Mouse (Mus musculus): ENCODE measurements at regions not wholly inside any gene's neighbourhood (a gene's known extent, or its start where the extent isn't known, plus 50 kb on each side); places are given as distances from the start of the nearest gene placed in this dataset.

- peak; percentile 74 to 92 for DNase-seq (ENCODE audit: low spot score in 2 of 2)
- TF ChIP-seq CTCF (conservative IDR thresholded peaks at IDR 0.05), result no peak
- Histone ChIP-seq H3K27ac (peak overlapping the region; percentile 76), H3K4me3 (no peak overlapping the region)
Measured at GRCm38 (mm10) chr9:101445764-101446163, 194.2 kb upstream of the Ppp2r3a start.

- DNase-seq (ENCODE audit: low spot score in 2 of 2), result no peak
- no peak for TF ChIP-seq CTCF (conservative IDR thresholded peaks at IDR 0.05)
- Histone ChIP-seq H3K27ac (peak overlapping the region; percentile 69), H3K4me3 (no peak overlapping the region)
Measured at GRCm38 (mm10) chr9:101445293-101445692, 193.7 kb upstream of the Ppp2r3a start.

GRCm38 (mm10) chr9:101439856-101440255, 188.3 kb upstream of the Ppp2r3a start:
- Histone ChIP-seq H3K4me3 (no peak overlapping the region), H3K27ac (no peak overlapping the region)
- no peak for DNase-seq (ENCODE audit: low spot score in 2 of 2)
- TF ChIP-seq CTCF (conservative IDR thresholded peaks at IDR 0.05), result no peak

- no peak for TF ChIP-seq CTCF (conservative IDR thresholded peaks at IDR 0.05)
Measured at GRCm38 (mm10) chr9:101438564-101439180, 187.1 kb upstream of the Ppp2r3a start.

GRCm38 (mm10) chr9:101424974-101425670, 173.5 kb upstream of the Ppp2r3a start:
- no peak overlapping the region for H3K27ac ChIP-seq
- no peak for DNase-seq (ENCODE audit: low spot score in 2 of 2)
- H3K4me3 ChIP-seq, result no peak overlapping the region
- no peak for TF ChIP-seq CTCF (conservative IDR thresholded peaks at IDR 0.05)

More at GRCm38 (mm10) chr9:101438564-101439180, 187.1 kb upstream of the Ppp2r3a start:
- no peak overlapping the region for H3K4me3 ChIP-seq
- H3K27ac ChIP-seq, result no peak overlapping the region
- no peak for DNase-seq (ENCODE audit: low spot score in 2 of 2)

GRCm38 (mm10) chr9:101423041-101423440, 171.4 kb upstream of the Ppp2r3a start:
- H3K4me3 ChIP-seq, result no peak overlapping the region
- peak in 1 of 2 experiments; percentile 17 for DNase-seq (ENCODE audit: low spot score in 2 of 2)
- no peak overlapping the region for H3K27ac ChIP-seq
- TF ChIP-seq CTCF (conservative IDR thresholded peaks at IDR 0.05), result no peak

GRCm38 (mm10) chr9:101422006-101422405, 170.4 kb upstream of the Ppp2r3a start:
- H3K27ac ChIP-seq, result no peak overlapping the region
- no peak for DNase-seq (ENCODE audit: low spot score in 2 of 2)
- TF ChIP-seq CTCF (conservative IDR thresholded peaks at IDR 0.05), result no peak
- H3K4me3 ChIP-seq, result no peak overlapping the region

- DNase-seq (ENCODE audit: low spot score in 2 of 2), result no peak
- TF ChIP-seq CTCF (conservative IDR thresholded peaks at IDR 0.05), result no peak
- Histone ChIP-seq H3K27ac (no peak overlapping the region), H3K4me3 (no peak overlapping the region)
Measured at GRCm38 (mm10) chr9:101421136-101421535, 169.5 kb upstream of the Ppp2r3a start.

GRCm38 (mm10) chr9:101420181-101420580, 168.6 kb upstream of the Ppp2r3a start:
- no peak for DNase-seq (ENCODE audit: low spot score in 2 of 2)
- no peak overlapping the region for H3K4me3 ChIP-seq
- H3K27ac ChIP-seq, result no peak overlapping the region
- no peak for TF ChIP-seq CTCF (conservative IDR thresholded peaks at IDR 0.05)

GRCm38 (mm10) chr9:101417660-101418059, 166.1 kb upstream of the Ppp2r3a start:
- Histone ChIP-seq H3K4me3 (no peak overlapping the region), H3K27ac (no peak overlapping the region)
- TF ChIP-seq CTCF (conservative IDR thresholded peaks at IDR 0.05), result no peak
- no peak for DNase-seq (ENCODE audit: low spot score in 2 of 2)

GRCm38 (mm10) chr9:101416321-101416720, 164.7 kb upstream of the Ppp2r3a start:
- Histone ChIP-seq H3K27ac (no peak overlapping the region), H3K4me3 (no peak overlapping the region)
- DNase-seq (ENCODE audit: low spot score in 2 of 2), result no peak
- TF ChIP-seq CTCF (conservative IDR thresholded peaks at IDR 0.05), result no peak

GRCm38 (mm10) chr9:101413071-101413633, 161.6 kb upstream of the Ppp2r3a start:
- TF ChIP-seq CTCF (conservative IDR thresholded peaks at IDR 0.05), result no peak
- H3K4me3 ChIP-seq, result no peak overlapping the region
- H3K27ac ChIP-seq, result no peak overlapping the region
- no peak for DNase-seq (ENCODE audit: low spot score in 2 of 2)

- Histone ChIP-seq H3K27ac (no peak overlapping the region), H3K4me3 (no peak overlapping the region)
- no peak for DNase-seq (ENCODE audit: low spot score in 2 of 2)
- TF ChIP-seq CTCF (conservative IDR thresholded peaks at IDR 0.05), result no peak
Measured at GRCm38 (mm10) chr9:101411951-101412350, 160.4 kb upstream of the Ppp2r3a start.

- no peak overlapping the region for H3K27ac ChIP-seq
- DNase-seq (ENCODE audit: low spot score in 2 of 2), result no peak
- H3K4me3 ChIP-seq, result no peak overlapping the region
- TF ChIP-seq CTCF (conservative IDR thresholded peaks at IDR 0.05), result no peak
Measured at GRCm38 (mm10) chr9:101411532-101411880, 159.9 kb upstream of the Ppp2r3a start.
